10 mouse cellular contexts compared by ENCODE assay signal in genomic region chr11:71144661-71145060, GRCm38 (mm10). TPM values are rescaled to one million over a fixed set of nuclear protein-coding genes. Genes with fewer than 3 reads are reported as not detected.
DNase-seq lines count a peak whose midpoint lies in the region; ATAC-seq and TF ChIP-seq lines count a peak whose summit lies in the region.
"Had no signal": no experiment of that assay in that cellular context is flagged by ENCODE, and none has a peak within 500 bp of the region (broad histone marks: within the 10 kb centered on the region; RNA-seq: fewer than 3 reads in every experiment).

Gene Nlrp1a (minus strand): TSS chr11:71144704.

- no peaks in the 10 kb centered on the region for H3K27me3 ChIP-seq in liver, postnatal 0 days (ENCODE audit: insufficient read depth, low read length)
- H3K27me3 ChIP-seq in splenic B cell, adult 2 months (ENCODE audit: control insufficient read depth, insufficient read depth, low read length, poor library complexity, severe bottlenecking) = no peaks in the 10 kb centered on the region
- H3K27me3 ChIP-seq: liver, embryonic 13.5 days had no signal

- no peaks in the 10 kb centered on the region for H3K9me3 ChIP-seq in liver, postnatal 0 days (ENCODE audit: low read length)
- H3K9me3 ChIP-seq: liver, embryonic 13.5 days had no signal

- H3K4me1 ChIP-seq in brown adipose tissue, adult 24 weeks (ENCODE audit: control insufficient read depth, insufficient read depth, insufficient read length, low read length) = no peaks in the 10 kb centered on the region; the same call in 1 of the 2 replicates
- H3K4me1 ChIP-seq in liver, postnatal 0 days (ENCODE audit: insufficient read depth) = no peaks in the 10 kb centered on the region
- H3K4me1 ChIP-seq: liver, embryonic 13.5 days had no signal

- no peak within 1 kb of the TSS for H3K4me3 ChIP-seq in layer of hippocampus, adult 2 months
- peak within 1 kb of the TSS; percentile 24; the same call in 1 of the 2 replicates for H3K4me3 ChIP-seq in brown adipose tissue, adult 24 weeks (ENCODE audit: insufficient read depth, low read depth, low read length)
- no peak within 1 kb of the TSS for H3K4me3 ChIP-seq in liver, postnatal 0 days (ENCODE audit: low read depth, low read length)
- H3K4me3 ChIP-seq: liver, embryonic 13.5 days had no signal

- WGBS in liver, postnatal 0 days (ENCODE audit: insufficient replicate concordance) = 44% methylated on average over 3 of the region's 3 CpGs

- TF ChIP-seq EP300 in liver, postnatal 0 days (IDR thresholded peaks at IDR 0.05; ENCODE audit: low read depth) = no peak

- DNase-seq in layer of hippocampus, adult 2 months (ENCODE audit: low spot score in 2 of 2) = no peak
- no peak for DNase-seq in layer of hippocampus, postnatal 25 days (ENCODE audit: extremely low spot score in 1 of 2, low spot score in 1 of 2)
- no peak for DNase-seq in liver, postnatal 0 days
- DNase-seq in splenic B cell, adult 2 months (ENCODE audit: low read depth, low spot score) = peak; percentile 6
- no peak for DNase-seq in embryo, embryonic 9.5 days (ENCODE audit: extremely low spot score)
- DNase-seq: gastrocnemius, postnatal 25 days; liver, embryonic 13.5 days had no signal

- no peak for TF ChIP-seq CTCF in layer of hippocampus, adult 2 months (conservative IDR thresholded peaks at IDR 0.05)
- no peak for TF ChIP-seq CTCF in liver, postnatal 0 days (IDR thresholded peaks at IDR 0.05; ENCODE audit: low read depth)

- peak within 1 kb of the TSS; percentile 64 for H3K27ac ChIP-seq in layer of hippocampus, adult 2 months
- peak within 1 kb of the TSS; percentile 51 for H3K27ac ChIP-seq in brown adipose tissue, adult 24 weeks (replicated peaks; ENCODE audit: low read depth, low read length)
- H3K27ac ChIP-seq in liver, postnatal 0 days (ENCODE audit: low read depth) = peak within 1 kb of the TSS; percentile 70
- H3K27ac ChIP-seq: liver, embryonic 13.5 days had no signal

- peak; percentile 55; the same call in 1 of the 2 replicates for ATAC-seq in liver, postnatal 0 days
- no peak for ATAC-seq in megakaryocyte-erythroid progenitor cell, adult 5-6 weeks (replicated peaks; ENCODE audit: low FRiP score, low TSS enrichment, poor library complexity, severe bottlenecking)
- ATAC-seq: intestine, postnatal 0 days had no signal

- no peaks in the 10 kb centered on the region for H3K36me3 ChIP-seq in liver, postnatal 0 days (replicated peaks; ENCODE audit: insufficient read depth, low read length)
- no peaks in the 10 kb centered on the region for H3K36me3 ChIP-seq in splenic B cell, adult 2 months (ENCODE audit: control insufficient read depth, insufficient read depth, low read length, poor library complexity, severe bottlenecking)
- H3K36me3 ChIP-seq: liver, embryonic 13.5 days had no signal

- H3K9ac ChIP-seq in liver, postnatal 0 days (replicated peaks) = no peak within 1 kb of the TSS
- H3K9ac ChIP-seq: liver, embryonic 13.5 days had no signal

- H3K4me2 ChIP-seq in liver, postnatal 0 days (ENCODE audit: low read depth, low read length) = peak within 1 kb of the TSS; percentile 40; the same call in 1 of the 2 replicates
- H3K4me2 ChIP-seq: liver, embryonic 13.5 days had no signal

RNA-seq across cellular contexts. Expression of gene Nlrp1a, which starts in this region (rescaled TPM):
- total RNA-seq in layer of hippocampus, adult 2 months (2021) = under 1 TPM; 0.61 to 0.87 TPM
- under 1 TPM; 0.74 to 0.82 TPM for total RNA-seq in layer of hippocampus, postnatal 25 days (2021)
- 0.42 TPM in 1 of 2 replicates, not detected in the other for polyA plus RNA-seq in brown adipose tissue, adult 24 weeks (2012; ENCODE audit: insufficient read depth, insufficient read length, missing spikeins)
- 0.08 and 0.19 TPM in 2 replicates for polyA plus RNA-seq in liver, postnatal 0 days (2015; fragmentation: Nextera tagmentation; extraction: Ambion mirVana)
- 0.30 TPM in 1 of 2 replicates, not detected in the other for total RNA-seq in megakaryocyte-erythroid progenitor cell, adult 5-6 weeks (2014; fragmentation: Nextera tagmentation)
- 0.05 and 0.27 TPM in 2 replicates for total RNA-seq in megakaryocyte-erythroid progenitor cell, adult 5-6 weeks (2017)

Comparison
In these comparisons a context has a peak if more than half of its experiments do, and no peak if none do; other contexts are left out.
1. Peak in ATAC-seq, H3K27ac ChIP-seq and H3K4me2 ChIP-seq in liver, postnatal 0 days; RNA of the gene not detected or under 1 TPM.